Mouse (Mus musculus) heart, postnatal 0 days (tissue): ENCODE results near the gene Smg9. TPM values are rescaled to one million over a fixed set of nuclear protein-coding genes. Genes with fewer than 3 reads are reported as not detected.

ENCODE experiments used
- ATAC-seq: fragments of 200-750 bp; cut with Nextera tagmentation; 2 replicates; pipeline ENCODE4 v1.8.0; 2017; ENCODE audit warnings: low read depth, moderate number of reproducible peaks, moderate library complexity; ENCODE audit not compliant: insufficient read depth
- DNase-seq: peaks from one replicate; pipeline ENCODE4 v3.0.0-alpha.2; 2016; ENCODE audit warnings: low spot score
- H3K27ac ChIP-seq: fragments of 300-500 bp; sonication (generic); 2 replicates; pipeline ENCODE4 v1.5.1; 2014; ENCODE audit warnings: low read depth, mild to moderate bottlenecking
- H3K27me3 ChIP-seq: fragments of 300-500 bp; sonication (generic); 2 replicates; pipeline ENCODE4 v1.6.1; 2014; ENCODE audit warnings: low read length, mixed read lengths; ENCODE audit not compliant: control insufficient read depth, insufficient read depth
- H3K36me3 ChIP-seq: fragments of 300-500 bp; sonication (generic); replicated peaks from 2 replicates; pipeline ENCODE4 v1.6.1; 2014; ENCODE audit warnings: low read length, mixed read lengths; ENCODE audit not compliant: control insufficient read depth, insufficient read depth
- H3K4me1 ChIP-seq: fragments of 300-500 bp; sonication (generic); 2 replicates; pipeline ENCODE4 v1.6.1; 2014; ENCODE audit warnings: antibody characterized with exemption; ENCODE audit not compliant: control insufficient read depth, insufficient read depth
- H3K4me2 ChIP-seq: fragments of 300-500 bp; sonication (generic); 2 replicates; pipeline ENCODE4 v1.6.1; 2014; ENCODE audit warnings: low read depth, mild to moderate bottlenecking, low read length, moderate library complexity
- H3K4me3 ChIP-seq: fragments of 300-500 bp; sonication (generic); 2 replicates; pipeline ENCODE4 v1.5.1; 2014; ENCODE audit warnings: low read depth, low read length
- H3K9ac ChIP-seq: fragments of 300-500 bp; sonication (generic); replicated peaks from 2 replicates; pipeline ENCODE4 v1.6.1; 2014; ENCODE audit warnings: low read depth, low read length, mixed read lengths
- H3K9me3 ChIP-seq: fragments of 300-500 bp; sonication (generic); replicated peaks from 2 replicates; pipeline ENCODE4 v1.6.1; 2016; ENCODE audit warnings: low read length; ENCODE audit not compliant: control insufficient read depth
- CTCF ChIP-seq: IDR thresholded peaks from 2 replicates; pipeline ENCODE4 v1.5.1; 2016; ENCODE audit warnings: antibody characterized with exemption, control low read depth, low read depth
- EP300 ChIP-seq: IDR thresholded peaks from 2 replicates; pipeline ENCODE4 v1.6.1; 2016; ENCODE audit warnings: antibody characterized with exemption, low read depth
- WGBS: fragments of 180-500 bp; shearing (Covaris S2); extraction: QIAGEN DNeasy Blood & Tissue Kit; methylation state at CpG from one replicate; pipeline ENCODE4 v1.1.7; 2014; 5-methylcytosine and 5-hydroxymethylcytosine counted together
- polyA plus RNA-seq: library from polyadenylated mRNA; unstranded; fragments of >200 nt; fragmentation: Nextera tagmentation; extraction: Ambion mirVana; gene quantifications from 2 replicates; pipeline ENCODE4 v1.2.1, GENCODE M21; 2015
- total RNA-seq: library from RNA; depleted of rRNA; stranded (reverse); fragments of >200 nt; gene quantifications from 2 replicates; pipeline ENCODE4 v1.2.3, GENCODE M21; 2014; ENCODE audit warnings: low replicate concordance; rRNA removed

Gene Smg9
- total and polyA plus RNA-seq, 2 experiments from 2014 or later, result 13.1 to 15.5 TPM

DNA sequence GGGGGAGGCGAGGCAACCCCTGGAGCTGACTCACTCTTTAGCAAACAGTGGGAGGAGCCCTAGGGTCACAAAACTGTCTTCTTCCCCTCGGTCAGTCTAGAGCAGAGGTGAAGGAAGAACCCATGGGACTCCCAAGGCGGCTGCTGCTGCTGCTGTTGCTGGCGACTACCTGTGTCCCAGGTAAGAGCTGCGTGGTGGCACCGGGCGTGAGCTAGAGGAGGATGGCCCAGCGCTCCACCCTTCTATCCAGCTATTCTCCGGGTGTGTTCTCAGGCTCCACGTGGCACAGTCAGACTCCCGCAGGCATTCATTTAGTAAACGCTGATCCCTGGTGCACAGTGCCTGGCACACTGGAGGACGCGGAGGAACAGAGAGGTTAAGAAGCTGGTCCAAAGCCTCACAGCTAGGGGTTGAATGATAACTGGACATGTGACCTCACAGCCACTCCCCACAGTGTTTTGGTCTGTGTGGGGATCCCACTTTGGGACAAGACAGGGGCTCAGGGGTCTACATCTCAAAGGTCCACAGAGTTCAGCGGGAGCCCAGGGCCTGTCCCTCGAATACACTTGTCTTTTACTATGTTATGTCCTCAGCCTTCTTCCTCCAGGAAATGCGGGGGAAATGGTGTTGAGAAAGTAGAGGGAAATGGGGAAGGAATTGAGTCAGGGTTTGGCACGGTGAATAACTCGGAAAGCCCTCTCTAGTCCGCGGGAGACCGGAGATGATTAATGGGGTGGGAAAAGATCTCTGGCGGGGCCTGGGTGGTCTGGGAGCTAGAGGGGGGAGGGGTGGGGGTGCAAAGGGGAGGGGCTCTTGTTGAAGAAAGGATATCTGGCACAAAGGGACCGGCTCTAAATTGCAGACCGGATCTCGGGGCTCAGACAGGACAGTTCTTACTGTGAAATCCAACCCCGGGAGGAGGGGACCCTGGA, 63.2 kb downstream of the Smg9 start, which contains the start of gene Plaur:
Plaur (plus strand) TSS at position 97 of the 932 bp plus-strand sequence.
- Histone ChIP-seq H3K4me1 (peaks cover 4% of the 10 kb centered on the region; the same call in 1 of the 2 replicates), H3K27me3 (no peaks in the 10 kb centered on the region; the same call in 1 of the 2 replicates), H3K27ac (peak within 1 kb of the TSS; percentile 76), H3K9ac (no peak within 1 kb of the TSS; the same call in 1 of the 2 replicates), H3K4me3 (peak within 1 kb of the TSS; percentile 40), H3K9me3 (no peaks in the 10 kb centered on the region), H3K4me2 (peak within 1 kb of the TSS; percentile 55), H3K36me3 (peaks cover 8% of the 10 kb centered on the region; the same call in 1 of the 2 replicates)
- TF ChIP-seq CTCF (no peak), EP300 (no peak)
- DNase-seq (peak; percentile 56), ATAC-seq (peak; percentile 62)
- 3% methylated on average over 27 of the region's 27 CpGs for WGBS

DNA sequence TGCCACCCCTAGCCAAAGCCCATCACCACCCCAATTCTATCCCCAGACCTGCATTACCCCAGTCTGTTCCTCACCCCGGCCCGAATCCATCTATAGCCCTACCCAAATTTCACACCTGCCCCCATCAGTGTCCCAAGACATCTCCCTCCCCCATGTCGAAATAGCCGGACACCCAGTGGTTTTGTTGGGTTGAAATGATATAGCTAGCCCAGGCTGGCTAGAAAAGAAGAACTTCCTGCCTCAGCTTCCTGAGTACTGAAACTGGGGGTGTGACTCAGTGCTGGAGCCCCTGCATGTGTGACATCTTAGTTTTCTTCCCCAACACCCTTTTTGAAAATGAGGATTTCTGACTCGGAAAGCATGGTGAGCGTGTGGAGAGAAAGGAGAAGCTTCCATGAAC, 67.4 kb downstream of the Smg9 start:
- peaks cover 8% of the 10 kb centered on the region; the same call in 1 of the 2 replicates for H3K36me3 ChIP-seq
- 91% methylated on average over 6 of the region's 6 CpGs for WGBS
- no peak overlapping the region for H3K27ac ChIP-seq
- ATAC-seq, result no peak
- no peaks in the 10 kb centered on the region for H3K4me1 ChIP-seq
- DNase-seq, result no peak
- no peak overlapping the region for H3K4me2 ChIP-seq
- H3K9ac ChIP-seq, result no peak overlapping the region
- TF ChIP-seq EP300, result no peak
- no peaks in the 10 kb centered on the region; the same call in 1 of the 2 replicates for H3K27me3 ChIP-seq
- H3K9me3 ChIP-seq, result no peaks in the 10 kb centered on the region
- H3K4me3 ChIP-seq, result no peak overlapping the region

DNA sequence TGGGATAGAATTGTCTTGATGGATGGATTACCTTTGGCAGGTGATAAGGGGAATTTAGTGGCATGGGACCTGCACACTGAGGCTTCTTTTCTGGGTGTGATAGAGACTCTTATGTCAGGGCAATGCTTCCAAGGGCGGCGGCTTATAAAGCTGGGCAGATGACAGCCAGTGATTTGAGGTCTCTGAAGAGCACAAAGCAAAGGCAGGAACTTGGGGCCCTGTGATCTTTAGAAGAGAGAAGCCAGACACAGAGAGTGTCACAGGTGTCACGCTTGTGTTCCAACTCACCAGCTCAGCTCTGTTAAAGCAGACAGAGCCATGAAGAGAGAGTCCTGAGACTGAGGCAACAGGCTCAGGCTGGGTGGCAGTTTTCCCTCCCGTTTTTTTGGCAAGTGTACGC, 68.5 kb downstream of the Smg9 start:
- no peaks in the 10 kb centered on the region; the same call in 1 of the 2 replicates for H3K27me3 ChIP-seq
- ATAC-seq (no peak), DNase-seq (no peak)
- H3K9me3 ChIP-seq, result no peaks in the 10 kb centered on the region
- H3K4me1 ChIP-seq, result no peaks in the 10 kb centered on the region
- no peak overlapping the region for H3K27ac ChIP-seq
- H3K4me2 ChIP-seq, result no peak overlapping the region
- WGBS, result 69% methylated on average over 5 of the region's 5 CpGs
- no peak overlapping the region for H3K9ac ChIP-seq
- TF ChIP-seq EP300 (no peak), CTCF (no peak)
- no peak overlapping the region for H3K4me3 ChIP-seq
- peaks cover 8% of the 10 kb centered on the region; the same call in 1 of the 2 replicates for H3K36me3 ChIP-seq

DNA sequence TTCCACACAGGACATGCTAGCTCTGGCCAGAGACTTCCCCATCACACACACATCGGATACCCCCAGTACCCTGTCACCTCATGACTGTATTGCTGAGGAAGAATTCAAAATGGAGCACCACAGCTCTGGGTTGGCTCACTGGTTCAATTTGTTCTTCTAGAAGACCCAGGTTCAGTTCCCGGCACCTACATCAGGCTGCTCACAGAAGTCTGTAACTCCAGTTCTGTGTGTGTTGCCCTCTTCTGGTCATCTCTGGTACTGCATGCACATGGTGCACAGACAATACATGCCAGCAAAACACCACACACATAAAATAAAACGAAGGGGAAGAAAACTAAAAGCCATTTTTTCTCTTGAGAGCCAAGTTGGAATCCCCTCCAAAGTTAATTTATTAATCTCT, 69.7 kb downstream of the Smg9 start:
- WGBS, result 87% methylated on average over 3 of the region's 3 CpGs
- no peak overlapping the region for H3K4me2 ChIP-seq
- ATAC-seq (no peak), DNase-seq (no peak)
- no peaks in the 10 kb centered on the region for H3K27me3 ChIP-seq
- no peak overlapping the region for H3K4me3 ChIP-seq
- H3K4me1 ChIP-seq, result no peaks in the 10 kb centered on the region
- H3K36me3 ChIP-seq, result peaks cover 8% of the 10 kb centered on the region; the same call in 1 of the 2 replicates
- H3K9me3 ChIP-seq, result no peaks in the 10 kb centered on the region
- no peak for TF ChIP-seq EP300
- TF ChIP-seq CTCF, result peak; percentile 31
- H3K9ac ChIP-seq, result no peak overlapping the region
- H3K27ac ChIP-seq, result no peak overlapping the region

DNA sequence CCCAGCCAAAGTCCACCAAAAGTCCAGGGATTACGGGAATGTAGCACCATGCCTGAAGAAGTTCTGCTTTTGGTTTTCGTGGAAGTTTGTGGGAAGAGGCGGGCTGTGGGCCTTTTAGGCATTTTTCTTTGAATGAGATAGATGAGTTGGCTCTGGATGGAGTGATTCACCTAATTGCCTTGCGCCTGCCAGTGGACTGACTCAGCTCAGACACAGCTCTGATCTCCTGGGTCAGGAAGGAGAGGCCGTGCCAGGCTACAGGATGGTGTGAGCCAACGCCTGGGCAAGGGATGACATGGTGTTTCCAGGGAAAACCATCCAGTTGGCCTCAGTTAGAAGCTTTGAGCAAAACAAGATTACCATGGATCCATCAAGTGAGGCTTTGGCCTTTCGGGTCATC, 70.9 kb downstream of the Smg9 start:
- Histone ChIP-seq H3K4me3 (no peak overlapping the region), H3K27ac (no peak overlapping the region), H3K4me1 (no peaks in the 10 kb centered on the region), H3K9ac (no peak overlapping the region), H3K9me3 (no peaks in the 10 kb centered on the region), H3K4me2 (no peak overlapping the region), H3K27me3 (no peaks in the 10 kb centered on the region), H3K36me3 (peaks cover 11% of the 10 kb centered on the region; the same call in 1 of the 2 replicates)
- DNase-seq, result no peak
- 90% methylated on average over 7 of the region's 7 CpGs for WGBS
- TF ChIP-seq EP300, result no peak
- TF ChIP-seq CTCF, result no peak
- no peak for ATAC-seq

Other genes with a start within 250 kb of the Smg9 start
- 0.19 and 1.1 TPM in 2 replicates for gene Zfp114, start 224.6 kb upstream of the Smg9 start, total RNA-seq
- 0.42 and 0.86 TPM in 2 replicates for gene Zfp114, start 224.6 kb upstream of the Smg9 start, polyA plus RNA-seq
- 2.2 and 3.5 TPM in 2 replicates for gene Zfp111, start 188.2 kb upstream of the Smg9 start, total RNA-seq
- 2.4 and 2.7 TPM in 2 replicates for gene Zfp111, start 188.2 kb upstream of the Smg9 start, polyA plus RNA-seq
- 2.7 and 6.6 TPM in 2 replicates for gene Zfp109, start 162.1 kb upstream of the Smg9 start, total RNA-seq
- gene Zfp109, start 162.1 kb upstream of the Smg9 start, polyA plus RNA-seq, result 1.1 and 1.2 TPM in 2 replicates
- 1.1 and 2.5 TPM in 2 replicates for gene Zfp108, start 144.8 kb upstream of the Smg9 start, total RNA-seq
- 1.1 and 1.5 TPM in 2 replicates for gene Zfp108, start 144.8 kb upstream of the Smg9 start, polyA plus RNA-seq
- gene Zfp93, start 129.2 kb upstream of the Smg9 start, total RNA-seq, result 6.8 and 7.8 TPM in 2 replicates
- 4.1 and 5.0 TPM in 2 replicates for gene Zfp93, start 129.2 kb upstream of the Smg9 start, polyA plus RNA-seq
- 3.4 and 14.6 TPM in 2 replicates for gene Zfp61, start 98.4 kb upstream of the Smg9 start, total RNA-seq
- gene Zfp61, start 98.4 kb upstream of the Smg9 start, polyA plus RNA-seq, result 6.7 and 6.8 TPM in 2 replicates
- 0.95 and 4.1 TPM in 2 replicates for gene Zfp94, start 83.0 kb upstream of the Smg9 start, total RNA-seq
- gene Zfp94, start 83.0 kb upstream of the Smg9 start, polyA plus RNA-seq, result 2.8 and 2.9 TPM in 2 replicates
- gene Tescl, start 65.7 kb upstream of the Smg9 start, total RNA-seq, result not detected in 2 replicates
- gene Tescl, start 65.7 kb upstream of the Smg9 start, polyA plus RNA-seq, result 0.14 TPM in 1 of 2 replicates, not detected in the other
- gene Lypd5, start 50.4 kb upstream of the Smg9 start, total RNA-seq, result not detected in 2 replicates
- gene Lypd5, start 50.4 kb upstream of the Smg9 start, polyA plus RNA-seq, result not detected in 2 replicates
- 0.69 and 2.0 TPM in 2 replicates for gene Kcnn4, start 29.4 kb upstream of the Smg9 start, total RNA-seq
- 0.85 and 0.98 TPM in 2 replicates for gene Kcnn4, start 29.4 kb upstream of the Smg9 start, polyA plus RNA-seq
- gene Irgc1, start 52.7 kb downstream of the Smg9 start, total RNA-seq, result not detected in 2 replicates
- not detected in 2 replicates for gene Irgc1, start 52.7 kb downstream of the Smg9 start, polyA plus RNA-seq
- gene Plaur, start 62.9 kb downstream of the Smg9 start, total RNA-seq, result 13.1 and 16.0 TPM in 2 replicates
- 6.1 and 6.5 TPM in 2 replicates for gene Plaur, start 62.9 kb downstream of the Smg9 start, polyA plus RNA-seq
- 14.3 and 30.5 TPM in 2 replicates for gene Cadm4, start 82.4 kb downstream of the Smg9 start, total RNA-seq
- gene Cadm4, start 82.4 kb downstream of the Smg9 start, polyA plus RNA-seq, result 4.1 and 4.2 TPM in 2 replicates
- 24.8 and 36.3 TPM in 2 replicates for gene Zfp428, start 107.4 kb downstream of the Smg9 start, total RNA-seq
- 39.1 and 39.3 TPM in 2 replicates for gene Zfp428, start 107.4 kb downstream of the Smg9 start, polyA plus RNA-seq
- not detected in 2 replicates for gene AC161166.1, start 112.8 kb downstream of the Smg9 start, total RNA-seq
- 0.10 and 0.19 TPM in 2 replicates for gene AC161166.1, start 112.8 kb downstream of the Smg9 start, polyA plus RNA-seq
- gene Irgq, start 131.1 kb downstream of the Smg9 start, total RNA-seq, result 22.1 and 24.5 TPM in 2 replicates
- gene Irgq, start 131.1 kb downstream of the Smg9 start, polyA plus RNA-seq, result 4.5 and 4.8 TPM in 2 replicates
- gene Pinlyp, start 146.5 kb downstream of the Smg9 start, total RNA-seq, result not detected in 2 replicates
- not detected in 2 replicates for gene Pinlyp, start 146.5 kb downstream of the Smg9 start, polyA plus RNA-seq
- gene Xrcc1, start 146.7 kb downstream of the Smg9 start, total RNA-seq, result 30.3 and 46.1 TPM in 2 replicates
- 30.7 and 31.1 TPM in 2 replicates for gene Xrcc1, start 146.7 kb downstream of the Smg9 start, polyA plus RNA-seq
- 21.2 and 42.2 TPM in 2 replicates for gene Ethe1, start 187.9 kb downstream of the Smg9 start, total RNA-seq
- gene Ethe1, start 187.9 kb downstream of the Smg9 start, polyA plus RNA-seq, result 21.5 and 23.1 TPM in 2 replicates
- gene Zfp575, start 188.0 kb downstream of the Smg9 start, total RNA-seq, result 0.04 TPM in 1 of 2 replicates, not detected in the other
- 0.58 and 0.67 TPM in 2 replicates for gene Zfp575, start 188.0 kb downstream of the Smg9 start, polyA plus RNA-seq
- gene Phldb3, start 211.1 kb downstream of the Smg9 start, total RNA-seq, result not detected in 2 replicates
- not detected in 2 replicates for gene Phldb3, start 211.1 kb downstream of the Smg9 start, polyA plus RNA-seq
- not detected in 2 replicates for gene Lypd3, start 236.9 kb downstream of the Smg9 start, total RNA-seq
- not detected in 2 replicates for gene Lypd3, start 236.9 kb downstream of the Smg9 start, polyA plus RNA-seq